Mouse (Mus musculus) hindbrain, postnatal 0 days (tissue): Measurements from ENCODE around the gene 4933428G20Rik. TPM values are rescaled to one million over a fixed set of nuclear protein-coding genes. Genes with fewer than 3 reads are reported as not detected.

ENCODE experiments used
- ATAC-seq: fragments of 200-750 bp; cut with Nextera tagmentation; 2 replicates; pipeline ENCODE4 v1.8.0; 2017; ENCODE audit warnings: mild to moderate bottlenecking, moderate TSS enrichment, moderate library complexity
- DNase-seq: peaks from one replicate; pipeline ENCODE4 v3.0.0-alpha.2; 2015; ENCODE audit warnings: low spot score
- H3K27ac ChIP-seq: fragments of 300-500 bp; sonication (generic); 2 replicates; pipeline ENCODE4 v1.5.1; 2014; ENCODE audit warnings: mild to moderate bottlenecking
- H3K27me3 ChIP-seq: fragments of 300-500 bp; sonication (generic); 2 replicates; pipeline ENCODE4 v1.6.1; 2014; ENCODE audit warnings: low read length, mixed read lengths; ENCODE audit not compliant: insufficient read depth
- H3K36me3 ChIP-seq: fragments of 300-500 bp; sonication (generic); 2 replicates; pipeline ENCODE4 v1.6.1; 2014; ENCODE audit warnings: low read length, mixed read lengths; ENCODE audit not compliant: insufficient read depth
- H3K4me1 ChIP-seq: fragments of 300-500 bp; sonication (generic); 2 replicates; pipeline ENCODE4 v1.6.1; 2014; ENCODE audit warnings: antibody characterized with exemption, low read length, mixed read lengths; ENCODE audit not compliant: insufficient read depth
- H3K4me2 ChIP-seq: fragments of 300-500 bp; sonication (generic); 2 replicates; pipeline ENCODE4 v1.6.1; 2014; ENCODE audit warnings: low read depth, mild to moderate bottlenecking, low read length, moderate library complexity, mixed read lengths
- H3K4me3 ChIP-seq: fragments of 300-500 bp; sonication (generic); 2 replicates; pipeline ENCODE4 v1.5.1; 2014; ENCODE audit warnings: low read length
- H3K9ac ChIP-seq: fragments of 300-500 bp; sonication (generic); replicated peaks from 2 replicates; pipeline ENCODE4 v1.6.1; 2014; ENCODE audit warnings: mild to moderate bottlenecking, low read length, moderate library complexity, mixed read lengths
- H3K9me3 ChIP-seq: fragments of 300-500 bp; sonication (generic); 2 replicates; pipeline ENCODE4 v1.6.1; 2016; ENCODE audit warnings: low read length, mixed read lengths
- CTCF ChIP-seq: IDR thresholded peaks from 2 replicates; pipeline ENCODE4 v1.5.1; 2016; ENCODE audit warnings: antibody characterized with exemption, control low read depth, low read depth
- WGBS: fragments of 180-500 bp; shearing (Covaris S2); extraction: QIAGEN DNeasy Blood & Tissue Kit; methylation state at CpG from one replicate; pipeline ENCODE4 v1.1.7; 2014; 5-methylcytosine and 5-hydroxymethylcytosine counted together
- polyA plus RNA-seq: library from polyadenylated mRNA; unstranded; fragments of >200 nt; fragmentation: Nextera tagmentation; extraction: Ambion mirVana; gene quantifications from 2 replicates; pipeline ENCODE4 v1.2.1, GENCODE M21; 2015
- total RNA-seq: library from RNA; depleted of rRNA; stranded (reverse); fragments of >200 nt; gene quantifications from 2 replicates; pipeline ENCODE4 v1.2.3, GENCODE M21; 2014; rRNA removed

The 4933428G20Rik gene
- total and polyA plus RNA-seq, 2 experiments from 2014 or later = 0.48 TPM; not detected in 1

DNA sequence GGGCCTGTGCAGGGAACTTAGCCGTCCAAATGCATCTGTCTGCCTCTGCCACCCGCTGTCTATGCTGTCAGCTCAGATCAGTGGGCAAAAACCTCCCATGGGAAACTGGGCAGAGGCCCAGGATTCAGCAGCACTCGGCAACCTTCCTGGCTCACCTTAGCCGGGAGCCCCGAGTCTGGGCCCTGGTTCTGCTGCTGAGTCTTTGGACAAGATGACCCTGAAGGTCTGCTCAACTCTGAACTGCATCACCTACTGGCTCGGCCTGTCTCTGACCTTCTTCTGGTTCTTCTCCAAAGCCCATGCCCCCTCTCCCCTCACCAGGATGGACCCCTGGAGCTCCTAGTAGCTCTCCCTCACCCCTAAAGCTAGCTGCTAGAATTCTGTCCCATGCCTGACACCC lies 54.5 kb downstream of the 4933428G20Rik start:
- no peak for TF ChIP-seq CTCF

DNA sequence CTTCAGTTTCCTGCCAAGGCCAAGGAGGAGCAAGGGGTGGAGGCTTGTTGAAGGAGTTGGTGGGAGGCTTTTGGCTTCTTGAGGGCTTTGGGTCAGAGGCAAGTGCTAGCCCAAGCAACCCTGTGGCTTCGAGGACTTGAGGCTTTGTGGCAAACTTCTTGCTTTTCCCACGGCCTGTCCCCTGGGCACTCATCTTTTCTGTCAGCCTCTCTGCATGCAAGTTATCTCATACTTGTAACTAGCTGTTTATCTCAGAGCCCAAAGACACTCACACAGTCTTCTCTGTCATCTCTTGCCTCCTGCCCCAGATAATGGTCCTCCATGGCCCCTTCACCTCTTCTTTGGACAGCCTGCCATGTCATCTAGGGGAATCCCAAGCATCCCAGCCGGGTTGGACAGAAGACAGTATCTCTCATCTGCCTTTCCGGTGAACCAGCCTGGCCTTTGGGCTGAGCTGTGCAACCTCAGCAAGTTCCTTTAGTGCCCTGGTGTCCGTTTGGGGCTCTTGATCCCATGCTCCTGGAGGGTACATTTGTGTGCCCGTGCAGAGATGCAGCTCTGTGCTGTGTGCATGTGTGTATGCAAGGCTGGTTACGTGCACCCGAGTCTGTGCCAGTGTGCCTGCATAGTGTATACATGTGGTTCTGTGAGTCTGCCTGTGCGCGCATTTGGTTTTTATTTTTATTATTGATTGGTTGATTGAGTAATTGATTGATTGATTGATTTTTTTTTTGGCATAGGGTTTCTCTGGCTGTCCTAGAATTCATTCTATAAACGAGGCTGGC lies 57.1 kb downstream of the 4933428G20Rik start:
- WGBS = 86% methylated on average over 11 of the region's 11 CpGs
- H3K4me3 ChIP-seq = no peak overlapping the region
- DNase-seq (no peak), ATAC-seq (no peak)
- no peak for TF ChIP-seq CTCF
- peaks cover 21% of the 10 kb centered on the region for H3K36me3 ChIP-seq
- 0 out of 2 replicates have a peak, but pooled peaks cover 7% of the 10 kb centered on the region for H3K27me3 ChIP-seq
- H3K4me2 ChIP-seq = no peak overlapping the region
- H3K27ac ChIP-seq = no peak overlapping the region
- H3K4me1 ChIP-seq = peaks cover 11% of the 10 kb centered on the region; the same call in 1 of the 2 replicates
- no peak overlapping the region for H3K9ac ChIP-seq
- no peaks in the 10 kb centered on the region for H3K9me3 ChIP-seq

More for the DNA sequence above, 54.5 kb downstream of the 4933428G20Rik start:
- WGBS = 57% methylated on average over 6 of the region's 6 CpGs
- H3K27ac ChIP-seq = no peak overlapping the region
- no peak overlapping the region for H3K4me3 ChIP-seq
- peaks cover 27% of the 10 kb centered on the region for H3K36me3 ChIP-seq
- DNase-seq = no peak
- H3K9me3 ChIP-seq = no peaks in the 10 kb centered on the region
- no peak for ATAC-seq
- no peaks in the 10 kb centered on the region for H3K27me3 ChIP-seq
- H3K4me1 ChIP-seq = peaks cover 18% of the 10 kb centered on the region
- no peak overlapping the region for H3K9ac ChIP-seq
- no peak overlapping the region for H3K4me2 ChIP-seq

DNA sequence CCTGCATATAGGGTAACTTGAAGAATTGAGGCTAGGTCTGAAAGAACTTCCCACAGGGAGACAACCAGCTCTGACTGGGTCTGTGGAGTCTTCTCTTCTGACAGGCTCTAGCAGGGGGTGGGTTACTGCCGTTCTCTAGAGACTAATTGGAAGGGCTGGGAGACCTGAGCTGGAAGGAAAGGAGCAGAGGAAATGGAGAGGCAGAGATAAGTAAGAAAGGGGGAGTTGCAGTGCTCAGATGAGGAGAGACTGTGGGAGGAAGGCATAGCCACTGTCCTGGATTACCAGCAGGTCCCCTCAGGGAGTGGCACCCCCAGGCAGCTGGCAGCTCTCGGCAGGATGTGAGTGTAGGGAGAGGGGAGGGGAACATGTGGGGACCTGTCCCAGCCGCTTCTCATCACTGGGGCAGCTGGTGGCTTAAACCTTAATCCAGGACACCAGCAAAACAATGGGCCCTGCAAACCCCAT lies 58.4 kb downstream of the 4933428G20Rik start:
- Histone ChIP-seq H3K27me3 (0 out of 2 replicates have a peak, but pooled peaks cover 7% of the 10 kb centered on the region), H3K27ac (no peak overlapping the region), H3K36me3 (peaks cover 16% of the 10 kb centered on the region; the same call in 1 of the 2 replicates), H3K9me3 (no peaks in the 10 kb centered on the region), H3K9ac (no peak overlapping the region), H3K4me2 (no peak overlapping the region), H3K4me1 (peaks cover 11% of the 10 kb centered on the region; the same call in 1 of the 2 replicates), H3K4me3 (no peak overlapping the region)
- 25% methylated on average over 3 of the region's 3 CpGs for WGBS
- TF ChIP-seq CTCF = no peak
- DNase-seq (no peak), ATAC-seq (no peak)

DNA sequence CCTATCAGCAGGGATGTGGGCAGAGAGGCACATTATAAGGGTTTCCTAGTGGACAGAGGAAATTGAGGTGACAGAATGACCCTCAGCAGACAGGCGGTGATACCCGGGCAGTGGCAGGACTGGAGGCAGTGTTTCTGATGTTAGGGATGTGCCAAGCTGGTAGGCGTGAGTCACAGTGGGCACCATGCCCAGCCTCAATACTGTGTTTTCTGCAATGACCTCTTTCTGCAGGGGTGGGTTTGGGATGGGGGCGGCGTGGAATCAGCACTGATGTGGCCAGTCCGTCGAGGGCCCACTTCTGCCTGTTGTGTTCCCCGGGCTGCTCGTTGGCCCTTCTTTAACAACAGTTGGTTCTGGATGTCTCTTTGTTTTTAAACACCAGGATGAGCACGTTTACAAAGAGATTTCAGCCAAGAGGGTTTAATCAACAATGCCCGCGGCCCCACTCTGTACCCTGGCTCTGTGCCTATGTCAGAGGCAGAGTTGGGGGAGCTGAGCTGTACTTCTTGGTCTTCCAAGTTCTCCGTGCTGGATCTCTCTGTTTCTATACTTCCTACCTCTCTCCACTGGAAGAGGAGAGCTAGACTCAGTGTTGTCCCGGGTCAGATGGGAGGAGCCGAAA lies 59.0 kb downstream of the 4933428G20Rik start:
- Histone ChIP-seq H3K4me3 (peak overlapping the region; percentile 36; the same call in 1 of the 2 replicates), H3K27me3 (0 out of 2 replicates have a peak, but pooled peaks cover 7% of the 10 kb centered on the region), H3K4me1 (peaks cover 11% of the 10 kb centered on the region; the same call in 1 of the 2 replicates), H3K9ac (no peak overlapping the region), H3K27ac (peak overlapping the region; percentile 20; the same call in 1 of the 2 replicates), H3K9me3 (no peaks in the 10 kb centered on the region), H3K4me2 (peak overlapping the region; percentile 54), H3K36me3 (peaks cover 14% of the 10 kb centered on the region; the same call in 1 of the 2 replicates)
- DNase-seq (peak; percentile 62), ATAC-seq (0 out of 2 replicates have a peak, but pooled peaks have one; percentile 27)
- 38% methylated on average over 15 of the region's 15 CpGs for WGBS
- TF ChIP-seq CTCF = no peak

Other genes with a start within 250 kb of the 4933428G20Rik start
- gene Npepps, start 219.7 kb downstream of the 4933428G20Rik start, total RNA-seq = 35.0 and 69.2 TPM in 2 replicates
- 99.8 and 102 TPM in 2 replicates for gene Npepps, start 219.7 kb downstream of the 4933428G20Rik start, polyA plus RNA-seq
- 21.2 and 22.5 TPM in 2 replicates for gene Mrpl45, start 184.6 kb downstream of the 4933428G20Rik start, total RNA-seq
- gene Mrpl45, start 184.6 kb downstream of the 4933428G20Rik start, polyA plus RNA-seq = 35.1 and 39.5 TPM in 2 replicates
- 1.8 and 1.9 TPM in 2 replicates for gene Gpr179, start 148.3 kb downstream of the 4933428G20Rik start, total RNA-seq
- gene Gpr179, start 148.3 kb downstream of the 4933428G20Rik start, polyA plus RNA-seq = 0.61 and 1.0 TPM in 2 replicates
- gene Socs7, start 137.8 kb downstream of the 4933428G20Rik start, total RNA-seq = 49.5 and 59.0 TPM in 2 replicates
- gene Socs7, start 137.8 kb downstream of the 4933428G20Rik start, polyA plus RNA-seq = 5.5 and 5.9 TPM in 2 replicates
- 75.2 and 86.8 TPM in 2 replicates for gene Arhgap23, start 84.8 kb downstream of the 4933428G20Rik start, total RNA-seq
- gene Arhgap23, start 84.8 kb downstream of the 4933428G20Rik start, polyA plus RNA-seq = 7.3 and 7.7 TPM in 2 replicates
- gene Srcin1, start 75.8 kb upstream of the 4933428G20Rik start, total RNA-seq = 104 and 141 TPM in 2 replicates
- 14.3 and 14.7 TPM in 2 replicates for gene Srcin1, start 75.8 kb upstream of the 4933428G20Rik start, polyA plus RNA-seq
- 11.0 and 12.0 TPM in 2 replicates for gene Epop, start 129.4 kb upstream of the 4933428G20Rik start, total RNA-seq
- 2.3 and 2.4 TPM in 2 replicates for gene Epop, start 129.4 kb upstream of the 4933428G20Rik start, polyA plus RNA-seq
- 43.9 and 60.8 TPM in 2 replicates for gene Mllt6, start 163.1 kb upstream of the 4933428G20Rik start, total RNA-seq
- gene Mllt6, start 163.1 kb upstream of the 4933428G20Rik start, polyA plus RNA-seq = 1.5 and 1.7 TPM in 2 replicates
- gene Cisd3, start 185.5 kb upstream of the 4933428G20Rik start, total RNA-seq = 21.2 and 24.0 TPM in 2 replicates
- 47.6 and 52.0 TPM in 2 replicates for gene Cisd3, start 185.5 kb upstream of the 4933428G20Rik start, polyA plus RNA-seq
- 11.3 and 18.0 TPM in 2 replicates for gene Pcgf2, start 200.2 kb upstream of the 4933428G20Rik start, total RNA-seq
- 13.3 and 14.8 TPM in 2 replicates for gene Pcgf2, start 200.2 kb upstream of the 4933428G20Rik start, polyA plus RNA-seq
- 453 and 498 TPM in 2 replicates for gene Psmb3, start 203.1 kb upstream of the 4933428G20Rik start, total RNA-seq
- 499 and 523 TPM in 2 replicates for gene Psmb3, start 203.1 kb upstream of the 4933428G20Rik start, polyA plus RNA-seq
- gene Pip4k2b, start 244.4 kb upstream of the 4933428G20Rik start, total RNA-seq = 127 TPM in 2 replicates
- gene Pip4k2b, start 244.4 kb upstream of the 4933428G20Rik start, polyA plus RNA-seq = 4.3 and 5.1 TPM in 2 replicates